Mouse (Mus musculus): ENCODE data around the gene Ppp1r14a. TPM values are rescaled to one million over a fixed set of nuclear protein-coding genes. Genes with fewer than 3 reads are reported as not detected.

The Ppp1r14a gene
- polyA plus RNA-seq, 1 experiment from 2014 or later, result 3.0 TPM

- 63% methylated on average over 10 of the region's 10 CpGs for WGBS
- Histone ChIP-seq H3K9me3 (no peaks in the 10 kb centered on the region), H3K4me3 (no peak overlapping the region), H3K27me3 (no peaks in the 10 kb centered on the region), H3K9ac (no peak overlapping the region), H3K27ac (replicated peaks) (no peak overlapping the region), H3K4me1 (replicated peaks) (no peaks in the 10 kb centered on the region), H3K4me2 (no peak overlapping the region), H3K36me3 (0 out of 2 replicates have a peak, but pooled peaks cover 4% of the 10 kb centered on the region)
- no peak for ATAC-seq (ENCODE audit: low FRiP score, low read depth)
These were observed 29.1 kb upstream of the Ppp1r14a start for GRCm38 (mm10) chr7:29259781-29260730.

GRCm38 (mm10) chr7:29262151-29262550, 27.0 kb upstream of the Ppp1r14a start:
- no peak for ATAC-seq (ENCODE audit: low FRiP score, low read depth)
- Histone ChIP-seq H3K9me3 (no peaks in the 10 kb centered on the region), H3K27ac (replicated peaks) (no peak overlapping the region), H3K36me3 (no peaks in the 10 kb centered on the region), H3K4me2 (no peak overlapping the region), H3K4me1 (replicated peaks) (no peaks in the 10 kb centered on the region), H3K27me3 (no peaks in the 10 kb centered on the region), H3K9ac (no peak overlapping the region), H3K4me3 (no peak overlapping the region)
- 84% methylated on average over 6 of the region's 6 CpGs for whole genome bisulfite sequencing

GRCm38 (mm10) chr7:29263831-29264230, 25.3 kb upstream of the Ppp1r14a start:
- Histone ChIP-seq H3K27ac (replicated peaks) (no peak overlapping the region), H3K9ac (no peak overlapping the region), H3K4me3 (no peak overlapping the region), H3K4me2 (no peak overlapping the region), H3K36me3 (no peaks in the 10 kb centered on the region), H3K4me1 (replicated peaks) (no peaks in the 10 kb centered on the region), H3K9me3 (no peaks in the 10 kb centered on the region), H3K27me3 (no peaks in the 10 kb centered on the region)
- 94% methylated on average over 3 of the region's 3 CpGs for WGBS
- no peak for ATAC-seq (ENCODE audit: low FRiP score, low read depth)

GRCm38 (mm10) chr7:29265636-29266035, 23.5 kb upstream of the Ppp1r14a start:
- no peak for ATAC-seq (ENCODE audit: low FRiP score, low read depth)
- Histone ChIP-seq H3K36me3 (no peaks in the 10 kb centered on the region), H3K4me1 (replicated peaks) (no peaks in the 10 kb centered on the region), H3K4me3 (no peak overlapping the region), H3K27me3 (no peaks in the 10 kb centered on the region), H3K9me3 (no peaks in the 10 kb centered on the region), H3K9ac (no peak overlapping the region), H3K27ac (replicated peaks) (no peak overlapping the region), H3K4me2 (no peak overlapping the region)
- 85% methylated on average over 7 of the region's 7 CpGs for WGBS

GRCm38 (mm10) chr7:29266931-29267330, 22.2 kb upstream of the Ppp1r14a start:
- H3K36me3 ChIP-seq, result no peaks in the 10 kb centered on the region
- 65% methylated on average over 4 of the region's 4 CpGs for WGBS

GRCm38 (mm10) chr7:29270445-29270844, 18.7 kb upstream of the Ppp1r14a start:
- ATAC-seq (ENCODE audit: low FRiP score, low read depth), result no peak
- Histone ChIP-seq H3K36me3 (no peaks in the 10 kb centered on the region), H3K9ac (no peak overlapping the region), H3K4me3 (no peak overlapping the region), H3K9me3 (no peaks in the 10 kb centered on the region), H3K27ac (replicated peaks) (no peak overlapping the region), H3K4me1 (replicated peaks) (no peaks in the 10 kb centered on the region), H3K4me2 (no peak overlapping the region), H3K27me3 (no peaks in the 10 kb centered on the region)
- WGBS, result 92% methylated on average over 4 of the region's 4 CpGs

More at GRCm38 (mm10) chr7:29266931-29267330, 22.2 kb upstream of the Ppp1r14a start:
- Histone ChIP-seq H3K4me3 (no peak overlapping the region), H3K9me3 (no peaks in the 10 kb centered on the region), H3K4me1 (replicated peaks) (no peaks in the 10 kb centered on the region), H3K9ac (no peak overlapping the region), H3K27ac (replicated peaks) (no peak overlapping the region), H3K4me2 (no peak overlapping the region), H3K27me3 (no peaks in the 10 kb centered on the region)
- no peak for ATAC-seq (ENCODE audit: low FRiP score, low read depth)

GRCm38 (mm10) chr7:29271687-29272465, 17.2 kb upstream of the Ppp1r14a start:
- no peak overlapping the region for H3K9ac ChIP-seq
- ATAC-seq (ENCODE audit: low FRiP score, low read depth), result no peak
- no peaks in the 10 kb centered on the region for H3K27me3 ChIP-seq
- no peaks in the 10 kb centered on the region for H3K9me3 ChIP-seq
- H3K36me3 ChIP-seq, result no peaks in the 10 kb centered on the region
- 82% methylated on average over 8 of the region's 8 CpGs for whole genome bisulfite sequencing
- H3K4me3 ChIP-seq, result no peak overlapping the region
- no peak overlapping the region for H3K4me2 ChIP-seq
- no peak overlapping the region for H3K27ac ChIP-seq (replicated peaks)
- H3K4me1 ChIP-seq (replicated peaks), result no peaks in the 10 kb centered on the region

- no peak for ATAC-seq (ENCODE audit: low FRiP score, low read depth)
- no peaks in the 10 kb centered on the region for H3K9me3 ChIP-seq
- peaks cover 13% of the 10 kb centered on the region for H3K4me1 ChIP-seq (replicated peaks)
- no peak overlapping the region for H3K9ac ChIP-seq
- H3K27me3 ChIP-seq, result no peaks in the 10 kb centered on the region
- 84% methylated on average over 5 of the region's 5 CpGs for WGBS
- no peak overlapping the region for H3K4me2 ChIP-seq
- H3K36me3 ChIP-seq, result no peaks in the 10 kb centered on the region
- H3K27ac ChIP-seq (replicated peaks), result no peak overlapping the region
- H3K4me3 ChIP-seq, result no peak overlapping the region
These were observed 12.4 kb upstream of the Ppp1r14a start for GRCm38 (mm10) chr7:29276715-29277114.

- WGBS, result 88% methylated on average over 4 of the region's 4 CpGs
- H3K4me3 ChIP-seq, result no peak overlapping the region
These were observed 11.6 kb upstream of the Ppp1r14a start for GRCm38 (mm10) chr7:29277510-29277909.

GRCm38 (mm10) chr7:29279261-29279660, 9.8 kb upstream of the Ppp1r14a start:
- H3K9ac ChIP-seq, result no peak overlapping the region
- no peak overlapping the region for H3K27ac ChIP-seq (replicated peaks)
- no peak overlapping the region for H3K4me2 ChIP-seq
- no peak overlapping the region for H3K4me3 ChIP-seq
- no peaks in the 10 kb centered on the region for H3K9me3 ChIP-seq
- peaks cover 13% of the 10 kb centered on the region; the same call in 1 of the 2 replicates for H3K27me3 ChIP-seq
- no peak for ATAC-seq (ENCODE audit: low FRiP score, low read depth)
- no peaks in the 10 kb centered on the region for H3K36me3 ChIP-seq
- peaks cover 20% of the 10 kb centered on the region for H3K4me1 ChIP-seq (replicated peaks)

More at GRCm38 (mm10) chr7:29277510-29277909, 11.6 kb upstream of the Ppp1r14a start:
- Histone ChIP-seq H3K9me3 (no peaks in the 10 kb centered on the region), H3K27me3 (peaks cover 5% of the 10 kb centered on the region; the same call in 1 of the 2 replicates), H3K4me2 (no peak overlapping the region), H3K4me1 (replicated peaks) (peaks cover 20% of the 10 kb centered on the region), H3K9ac (no peak overlapping the region), H3K36me3 (no peaks in the 10 kb centered on the region), H3K27ac (replicated peaks) (no peak overlapping the region)
- no peak for ATAC-seq (ENCODE audit: low FRiP score, low read depth)

GRCm38 (mm10) chr7:29279924-29280323, 9.2 kb upstream of the Ppp1r14a start:
- Histone ChIP-seq H3K27me3 (peaks cover 13% of the 10 kb centered on the region; the same call in 1 of the 2 replicates), H3K4me3 (no peak overlapping the region), H3K4me2 (no peak overlapping the region), H3K36me3 (no peaks in the 10 kb centered on the region), H3K4me1 (replicated peaks) (peaks cover 20% of the 10 kb centered on the region), H3K27ac (replicated peaks) (no peak overlapping the region), H3K9ac (no peak overlapping the region), H3K9me3 (no peaks in the 10 kb centered on the region)
- no peak for ATAC-seq (ENCODE audit: low FRiP score, low read depth)
- WGBS, result 93% methylated on average over 8 of the region's 8 CpGs

- H3K27me3 ChIP-seq, result peaks cover 13% of the 10 kb centered on the region; the same call in 1 of the 2 replicates
- ATAC-seq (ENCODE audit: low FRiP score, low read depth), result no peak
- no peak overlapping the region; the same call in 1 of the 2 replicates for H3K9ac ChIP-seq
- H3K4me2 ChIP-seq, result peak overlapping the region; percentile 89
- no peaks in the 10 kb centered on the region for H3K36me3 ChIP-seq
- H3K27ac ChIP-seq (replicated peaks), result no peak overlapping the region
- 9% methylated on average over 13 of the region's 13 CpGs for WGBS
- H3K9me3 ChIP-seq, result no peaks in the 10 kb centered on the region
- H3K4me3 ChIP-seq, result peak overlapping the region; percentile 65
- peaks cover 20% of the 10 kb centered on the region for H3K4me1 ChIP-seq (replicated peaks)
These were observed 8.3 kb upstream of the Ppp1r14a start for GRCm38 (mm10) chr7:29280801-29281200.

All from hindbrain, embryonic 15.5 days (tissue).